Mouse (Mus musculus) kidney, postnatal 36 days (tissue): ENCODE data around the gene Ppp1r14a.

Experiments
- DNase-seq, 2 experiments: peaks; one replicate each; pipeline ENCODE4 v3.0.0; 2021 to 2022; ENCODE audit warnings: mixed read lengths in 2 of 2

Ppp1r14a gene

GRCm38 (mm10) chr7:29335841-29336671 lies 46.9 kb downstream of the Ppp1r14a start:
- no peak for DNase-seq

DNA sequence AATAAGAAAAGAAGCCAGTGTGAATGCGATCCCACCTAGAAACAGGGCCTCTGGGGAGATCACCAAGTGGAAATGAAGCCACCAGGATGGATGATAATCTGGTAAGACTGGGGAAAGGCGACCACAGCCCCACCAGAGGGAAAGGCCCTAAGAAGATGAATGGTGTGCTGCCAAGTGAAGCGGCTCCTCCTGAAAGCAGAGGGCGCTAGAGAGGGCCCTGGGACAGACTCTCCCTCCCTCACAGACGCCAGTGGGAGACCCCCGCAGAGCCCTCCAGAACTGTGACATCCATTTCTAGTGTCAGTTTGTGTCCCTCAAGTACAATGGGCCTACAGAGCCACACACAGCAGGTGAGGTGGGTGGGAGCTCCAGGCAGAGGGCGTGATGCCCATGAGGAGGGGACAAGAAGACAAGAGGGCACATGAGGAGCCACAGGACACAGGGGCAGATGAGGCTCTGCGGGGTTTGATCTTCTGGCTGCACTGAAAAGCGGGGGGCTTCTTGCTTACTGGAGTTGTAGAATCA lies 47.7 kb downstream of the Ppp1r14a start:
- no peak for DNase-seq

GRCm38 (mm10) chr7:29337766-29338165 lies 48.7 kb downstream of the Ppp1r14a start:
- no peak for DNase-seq

DNA sequence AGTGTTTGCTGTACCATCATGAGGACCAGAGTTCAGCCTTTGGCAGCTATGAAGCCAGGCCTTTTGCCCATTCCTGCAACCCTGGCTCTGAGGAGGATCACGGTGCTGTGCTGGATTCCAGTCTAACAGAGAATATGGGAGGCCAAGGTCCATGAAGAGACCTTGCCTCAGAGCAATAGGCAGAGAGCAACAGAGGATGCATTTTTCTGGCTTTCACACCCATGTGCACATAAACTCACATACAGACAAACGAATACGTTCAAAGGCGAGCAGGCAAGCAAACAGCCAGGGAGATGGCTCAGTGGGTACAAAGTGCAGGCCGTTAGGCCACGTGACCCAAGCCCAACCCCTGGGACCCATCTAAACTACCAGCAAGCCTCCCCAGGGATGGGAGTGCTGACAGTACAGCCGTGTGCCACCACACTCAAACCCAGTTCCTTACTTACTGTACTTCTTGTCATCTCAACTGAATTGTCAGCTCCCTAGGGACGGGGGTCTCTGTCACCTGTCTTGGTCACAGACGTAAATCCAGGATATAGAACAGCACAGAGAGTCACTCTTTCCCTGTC lies 49.3 kb downstream of the Ppp1r14a start:
- peak; percentile 52 to 64 for DNase-seq

GRCm38 (mm10) chr7:29338984-29339679 lies 50.0 kb downstream of the Ppp1r14a start:
- no peak for DNase-seq

- no peak for DNase-seq
Measured at GRCm38 (mm10) chr7:29340247-29340646, 51.1 kb downstream of the Ppp1r14a start.

- no peak for DNase-seq
Measured at GRCm38 (mm10) chr7:29340838-29341237, 51.7 kb downstream of the Ppp1r14a start.

DNA sequence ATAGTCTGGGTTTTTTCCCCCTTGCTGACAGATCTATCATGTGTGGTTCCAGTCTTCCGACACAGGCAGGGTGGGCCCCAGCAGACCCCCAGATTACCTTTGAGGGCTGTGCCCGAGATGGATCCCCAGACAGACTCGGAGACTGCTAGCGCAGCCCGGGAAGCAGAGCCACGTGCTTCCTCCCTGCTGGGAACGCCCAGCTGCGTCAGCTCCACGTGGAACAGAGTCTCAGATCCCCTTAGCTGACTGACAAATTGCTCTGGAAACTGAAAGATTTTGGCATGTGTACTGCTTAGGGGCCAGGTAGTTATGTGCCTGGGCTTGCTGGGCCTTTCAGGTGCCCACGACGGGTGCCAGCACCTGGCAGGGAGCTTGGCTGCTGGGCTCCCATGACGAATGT lies 52.6 kb downstream of the Ppp1r14a start:
- no peak for DNase-seq

GRCm38 (mm10) chr7:29342489-29343092 lies 53.5 kb downstream of the Ppp1r14a start:
- peak; percentile 24 to 43 for DNase-seq
